Mouse (Mus musculus): ENCODE measurements around the gene Gm3252. TPM values are rescaled to one million over a fixed set of nuclear protein-coding genes. Genes with fewer than 3 reads are reported as not detected.
"Not testable (repeated sequence)": the region's sequence is repeated elsewhere in the genome, so short reads cannot be mapped to it uniquely, and the experiment has no call there.

The Gm3252 gene
- polyA plus RNA-seq (2016; fragmentation: Nextera tagmentation; extraction: Ambion mirVana): 0.31 and 0.33 TPM in 2 replicates

GRCm38 (mm10) chr14:4726038-4726880, at the start of gene Gm3252:
Gm3252 (plus strand) TSS chr14:4726775.
- H3K27me3 ChIP-seq (ENCODE audit: low read depth, poor library complexity, severe bottlenecking); H3K36me3 ChIP-seq; H3K27ac ChIP-seq (replicated peaks); H3K9me3 ChIP-seq (replicated peaks); H3K4me1 ChIP-seq: not testable (repeated sequence)
- peak within 1 kb of the TSS; percentile 46 for H3K4me3 ChIP-seq
- peak; percentile 10 for DNase-seq (ENCODE audit: low spot score)
- 2% methylated on average over 8 of the region's 47 CpGs for WGBS

- H3K9me3 ChIP-seq (replicated peaks); DNase-seq (ENCODE audit: low spot score); H3K4me1 ChIP-seq; H3K4me3 ChIP-seq; H3K27me3 ChIP-seq (ENCODE audit: low read depth, poor library complexity, severe bottlenecking); H3K27ac ChIP-seq (replicated peaks); H3K36me3 ChIP-seq: not testable (repeated sequence)
- 88% methylated on average over 1 of the region's 2 CpGs for WGBS
Observed at GRCm38 (mm10) chr14:4708938-4709337, 17.6 kb upstream of the Gm3252 start, which contains the start of gene Gm7876. Gm7876 (plus strand) TSS chr14:4709238.

GRCm38 (mm10) chr14:4776037-4776436, 49.5 kb downstream of the Gm3252 start, which contains the start of gene Gm9602:
Gm9602 (plus strand) TSS chr14:4776337.
- not testable (repeated sequence) for H3K4me1 ChIP-seq; DNase-seq (ENCODE audit: low spot score); H3K36me3 ChIP-seq; H3K9me3 ChIP-seq (replicated peaks); H3K27me3 ChIP-seq (ENCODE audit: low read depth, poor library complexity, severe bottlenecking); H3K4me3 ChIP-seq; H3K27ac ChIP-seq (replicated peaks)
- WGBS: 100% methylated on average over 1 of the region's 2 CpGs

Other genes starting within 250 kb of the Gm3252 start
- gene Gm3182, start 245.0 kb upstream of the Gm3252 start, polyA plus RNA-seq (2016; fragmentation: Nextera tagmentation; extraction: Ambion mirVana): not detected in 2 replicates
- not detected in 2 replicates for gene Gm3047, start 171.4 kb upstream of the Gm3252 start, polyA plus RNA-seq (2016; fragmentation: Nextera tagmentation; extraction: Ambion mirVana)
- not detected in 2 replicates for gene Gm8159, start 94.4 kb upstream of the Gm3252 start, polyA plus RNA-seq (2016; fragmentation: Nextera tagmentation; extraction: Ambion mirVana)
- gene Gm3239, start 62.6 kb upstream of the Gm3252 start, polyA plus RNA-seq (2016; fragmentation: Nextera tagmentation; extraction: Ambion mirVana): 0.15 TPM in 1 of 2 replicates, not detected in the other
- gene Gm7876, start 17.5 kb upstream of the Gm3252 start, polyA plus RNA-seq (2016; fragmentation: Nextera tagmentation; extraction: Ambion mirVana): not detected in 2 replicates
- gene Gm9602, start 49.6 kb downstream of the Gm3252 start, polyA plus RNA-seq (2016; fragmentation: Nextera tagmentation; extraction: Ambion mirVana): not detected in 2 replicates
- not detected in 2 replicates for gene Gm3269, start 111.3 kb downstream of the Gm3252 start, polyA plus RNA-seq (2016; fragmentation: Nextera tagmentation; extraction: Ambion mirVana)
- gene Gm3264, start 128.8 kb downstream of the Gm3252 start, polyA plus RNA-seq (2016; fragmentation: Nextera tagmentation; extraction: Ambion mirVana): 1.4 TPM in 1 of 2 replicates, not detected in the other
- gene Gm3278, start 165.6 kb downstream of the Gm3252 start, polyA plus RNA-seq (2016; fragmentation: Nextera tagmentation; extraction: Ambion mirVana): 0.20 TPM in 1 of 2 replicates, not detected in the other